Mouse (Mus musculus) layer of hippocampus, adult 2 months (tissue): ENCODE measurements around the gene Fbxo4. TPM values are rescaled to one million over a fixed set of nuclear protein-coding genes. Genes with fewer than 3 reads are reported as not detected.

ENCODE experiments used
- DNase-seq, 2 experiments: peaks; one replicate each; pipeline ENCODE4 v3.0.0; 2022; ENCODE audit warnings: low spot score in 2 of 2
- H3K27ac ChIP-seq: fragments of 200-600 bp; 2 replicates; pipeline ENCODE4 v1.8.1; 2022
- H3K4me3 ChIP-seq: fragments of 200-600 bp; 2 replicates; pipeline ENCODE4 v1.8.1; 2022; ENCODE audit warnings: mild to moderate bottlenecking
- CTCF ChIP-seq: fragments of 200-600 bp; conservative IDR thresholded peaks from 2 replicates; pipeline ENCODE4 v1.8.1; 2022; ENCODE audit warnings: antibody characterized with exemption, mild to moderate bottlenecking, moderate library complexity
- long read RNA-seq, 2 experiments: library from polyadenylated mRNA; stranded (forward); transcript quantifications; one replicate each; pipeline ENCODE4 v2.0.0; 2021; ENCODE audit warnings: borderline mapping rate in 2 of 2
- total RNA-seq, 2 experiments: library from RNA; stranded (reverse); gene quantifications; 2 replicates each; pipeline ENCODE4 v1.2.3; 2021

Gene Fbxo4
- 1 to 10 TPM; 9.0 to 9.6 TPM for total RNA-seq
- long read RNA-seq, experiment 1, partial matches to known transcripts, result 0 of 10 reads
- long read RNA-seq, experiment 1, other reads (novel, unspliced or antisense), result 6 of 10 reads
- long read RNA-seq, experiment 2, transcript Fbxo4-201 (7 exons, 1,565 nt), result major isoform, 7 of 27 reads
- long read RNA-seq, experiment 2, partial matches to known transcripts, result 10 of 27 reads
- long read RNA-seq, experiment 2, other reads (novel, unspliced or antisense), result 10 of 27 reads

DNA sequence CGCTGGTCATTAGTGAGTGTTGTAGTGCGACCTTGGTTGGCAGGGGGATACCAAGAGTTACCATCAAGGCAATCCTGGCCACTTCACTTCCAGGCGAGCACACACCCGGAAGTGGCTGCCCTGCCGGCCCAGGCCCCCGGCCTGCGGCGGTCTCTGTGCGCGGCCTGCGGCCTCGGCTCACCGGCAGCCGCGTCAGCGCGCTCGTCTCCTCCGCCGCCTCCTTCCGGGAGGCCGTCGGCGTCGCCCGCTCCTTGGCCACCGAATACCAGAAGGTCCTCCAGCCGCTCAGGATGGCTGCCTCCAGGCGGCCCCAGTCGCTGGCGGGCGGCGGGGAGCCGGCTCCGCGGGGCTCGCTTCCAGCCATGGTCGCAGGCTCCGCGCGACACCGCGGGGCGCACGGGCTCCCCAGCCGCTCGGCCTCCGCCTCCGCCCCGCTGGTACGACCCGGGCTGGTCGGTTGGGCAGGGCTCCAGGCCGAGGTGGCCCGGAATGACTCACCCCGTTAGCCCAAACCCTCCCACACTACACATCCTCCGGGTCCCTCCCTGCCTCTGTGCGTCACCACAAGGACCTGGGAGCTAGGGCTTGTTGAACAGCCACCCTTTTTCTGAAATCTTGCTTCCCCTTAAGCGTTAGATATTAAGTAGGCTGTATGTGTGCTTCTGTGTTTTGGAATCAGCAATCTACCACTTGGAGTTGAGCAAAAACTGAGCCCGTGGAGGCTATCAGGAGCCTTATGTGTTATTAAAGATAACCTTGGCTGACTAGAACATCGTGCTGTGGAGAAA is at the start of gene Fbxo4:
Gene Fbxo4 (minus strand): TSS at position 513 of the 788 bp plus-strand sequence.
- TF ChIP-seq CTCF, result no peak
- peak; percentile 65 to 71 for DNase-seq
- peak within 1 kb of the TSS; percentile 69 for H3K4me3 ChIP-seq
- peak within 1 kb of the TSS; percentile 100 for H3K27ac ChIP-seq

GRCm38 (mm10) chr15:4028960-4029359 is 49.6 kb upstream of the Fbxo4 start:
- no peak for DNase-seq
- Histone ChIP-seq H3K4me3 (no peak overlapping the region), H3K27ac (no peak overlapping the region)
- no peak for TF ChIP-seq CTCF

DNA sequence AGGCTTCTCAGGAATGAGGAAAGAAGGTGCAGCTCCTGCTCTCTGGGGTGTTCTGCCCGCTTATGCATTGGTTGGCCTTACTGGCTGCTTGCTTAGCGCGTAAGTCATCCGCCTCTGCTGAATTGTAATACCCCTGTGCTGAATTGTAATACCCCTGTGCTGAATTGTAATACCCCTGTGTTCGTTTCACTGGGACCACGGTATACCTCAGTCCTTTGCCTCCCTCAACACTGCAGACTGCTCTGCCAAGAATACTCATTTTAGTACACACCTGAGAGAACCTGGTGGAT is 49.0 kb upstream of the Fbxo4 start:
- DNase-seq, result no peak
- TF ChIP-seq CTCF, result no peak
- Histone ChIP-seq H3K27ac (peak overlapping the region; percentile 99), H3K4me3 (peak overlapping the region; percentile 91)

DNA sequence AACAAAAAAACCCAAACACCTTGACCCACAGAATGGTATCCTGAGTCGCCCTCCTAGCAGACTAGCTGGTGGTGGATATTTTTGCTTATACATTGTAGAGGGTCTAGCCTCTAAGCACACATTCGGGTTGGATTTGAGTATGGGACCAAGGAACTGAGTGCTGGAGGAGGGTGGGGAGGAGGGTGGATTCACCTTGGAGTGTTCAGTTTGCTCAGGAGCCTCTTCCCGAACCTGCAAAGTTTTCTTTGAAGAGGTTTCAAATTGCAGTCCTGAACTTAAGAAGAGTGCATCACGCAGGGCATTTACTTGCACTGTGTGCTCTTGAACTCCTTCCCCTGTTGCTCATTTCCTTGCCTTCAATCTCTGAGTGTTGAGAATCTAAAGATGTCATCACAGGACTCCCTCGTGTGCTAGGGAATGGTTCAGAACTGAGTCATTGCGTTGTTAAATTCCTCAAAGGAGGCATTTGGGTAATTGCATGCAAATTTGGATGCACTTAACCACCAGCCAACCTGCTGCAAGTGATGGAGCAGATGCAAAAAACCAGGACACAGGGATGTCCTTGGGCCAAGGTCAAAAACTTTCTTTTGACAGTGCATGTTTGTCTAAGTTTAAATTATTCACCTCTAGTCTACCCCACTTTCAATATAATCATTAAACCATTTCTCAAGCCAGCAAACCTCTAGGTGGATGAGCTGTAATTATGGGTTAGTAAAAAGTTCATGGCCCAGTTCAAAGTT is 48.5 kb upstream of the Fbxo4 start:
- TF ChIP-seq CTCF, result no peak
- Histone ChIP-seq H3K27ac (peak overlapping the region; percentile 99), H3K4me3 (peak overlapping the region; percentile 91)
- DNase-seq, result no peak

DNA sequence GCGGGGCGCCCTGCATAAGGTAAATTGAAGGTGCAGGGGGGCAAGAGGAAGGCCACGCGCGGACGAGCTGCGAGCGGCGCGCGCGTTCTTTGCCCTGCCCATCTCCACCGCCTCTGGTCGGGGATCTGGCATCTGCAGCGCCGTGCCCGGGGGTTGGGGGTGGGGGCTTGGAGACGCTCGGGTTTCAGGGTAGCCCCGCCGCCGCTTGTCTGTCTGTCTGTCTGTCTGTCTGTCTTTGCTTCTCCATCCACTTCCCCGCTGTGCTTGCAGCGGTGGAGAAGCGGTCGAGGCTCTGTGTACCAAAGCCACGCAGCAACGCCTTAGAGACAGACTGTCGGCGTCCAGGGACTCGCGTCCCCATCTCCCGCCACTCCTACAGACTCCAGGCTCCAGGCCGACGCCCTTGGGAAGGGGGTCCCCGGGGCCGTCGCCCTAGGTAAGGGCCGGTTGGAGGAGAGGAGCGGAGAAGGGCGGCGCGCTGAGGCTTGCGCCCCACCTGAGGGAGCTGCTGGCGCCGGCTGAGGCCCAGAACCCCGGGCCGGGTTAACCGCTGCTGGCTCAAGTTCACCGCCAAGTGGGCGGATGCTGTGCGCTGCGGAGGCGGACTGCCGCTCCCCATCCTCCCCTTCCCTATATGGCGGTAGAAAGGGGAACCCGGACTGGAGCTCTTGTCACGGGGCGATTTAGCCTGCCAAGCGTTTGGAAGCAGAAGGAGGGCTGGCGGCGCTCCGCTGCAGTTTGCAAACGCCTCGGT is 47.6 kb upstream of the Fbxo4 start:
- peak overlapping the region; percentile 99 for H3K27ac ChIP-seq
- peak; percentile 79 to 85 for DNase-seq
- peak overlapping the region; percentile 91 for H3K4me3 ChIP-seq
- TF ChIP-seq CTCF, result 0 out of 2 replicates have a peak, but pooled peaks have one; percentile 21

- peak; percentile 89 to 93 for DNase-seq
- H3K27ac ChIP-seq, result peak within 1 kb of the TSS; percentile 99
- peak within 1 kb of the TSS; percentile 91 for H3K4me3 ChIP-seq
- peak; percentile 83 for TF ChIP-seq CTCF
Measured at GRCm38 (mm10) chr15:4026231-4026773, 46.9 kb upstream of the Fbxo4 start, which contains the start of gene Oxct1. TSS of gene Oxct1 (plus strand) at chr15:4026383.

- DNase-seq, result no peak
- Histone ChIP-seq H3K27ac (peak overlapping the region; percentile 99), H3K4me3 (peak overlapping the region; percentile 91)
- no peak for TF ChIP-seq CTCF
Measured at GRCm38 (mm10) chr15:4025508-4025904, 46.1 kb upstream of the Fbxo4 start.

GRCm38 (mm10) chr15:4024726-4025507 is 45.5 kb upstream of the Fbxo4 start:
- no peak for DNase-seq
- Histone ChIP-seq H3K4me3 (no peak overlapping the region), H3K27ac (peak overlapping the region; percentile 99; the same call in 1 of the 2 replicates)
- TF ChIP-seq CTCF, result no peak

DNA sequence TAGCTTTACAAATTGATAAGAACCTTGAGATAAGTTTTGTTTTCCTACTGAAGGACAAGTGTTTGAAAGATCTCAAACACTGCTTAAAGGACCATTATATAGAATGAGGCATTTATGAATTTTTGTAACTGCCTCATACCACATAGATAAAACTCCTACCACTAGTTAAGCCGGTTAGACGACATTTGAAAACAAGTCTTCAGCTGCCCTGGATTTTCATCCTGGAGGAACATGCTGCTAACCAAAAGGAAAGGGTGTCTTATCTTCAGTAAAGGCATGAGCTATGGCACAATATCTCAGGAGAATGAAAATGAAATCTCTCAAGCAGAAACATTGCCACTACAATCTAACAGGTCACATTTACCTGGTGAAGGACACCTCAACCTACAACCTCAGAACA is 44.4 kb upstream of the Fbxo4 start:
- Histone ChIP-seq H3K27ac (no peak overlapping the region), H3K4me3 (no peak overlapping the region)
- no peak for DNase-seq
- TF ChIP-seq CTCF, result no peak

- no peak overlapping the region for H3K4me3 ChIP-seq
- no peak for DNase-seq
- H3K27ac ChIP-seq, result no peak overlapping the region
- TF ChIP-seq CTCF, result no peak
Measured at GRCm38 (mm10) chr15:4020711-4021110, 41.3 kb upstream of the Fbxo4 start.

GRCm38 (mm10) chr15:4013873-4014272 is 34.5 kb upstream of the Fbxo4 start:
- TF ChIP-seq CTCF, result no peak
- Histone ChIP-seq H3K4me3 (no peak overlapping the region), H3K27ac (no peak overlapping the region)
- DNase-seq, result no peak

DNA sequence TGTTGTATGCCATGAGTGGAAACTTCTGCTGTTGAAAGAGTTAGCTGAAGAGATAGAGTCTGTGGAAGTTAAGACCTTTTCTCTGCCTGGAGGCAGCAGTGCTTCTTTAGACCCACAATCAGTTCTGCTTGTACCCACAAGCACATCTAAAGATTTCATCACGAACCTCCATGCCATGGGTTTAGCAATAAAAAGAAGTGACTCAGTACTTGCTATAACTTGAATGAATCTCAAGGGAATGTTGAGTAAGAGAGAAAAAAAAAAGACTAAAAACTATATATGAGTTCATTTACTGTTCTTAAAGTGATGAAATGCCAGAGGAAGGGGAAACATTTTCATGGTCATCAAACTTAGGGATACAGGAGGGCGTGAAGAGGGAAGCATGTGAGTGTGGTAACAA is 21.2 kb upstream of the Fbxo4 start:
- no peak overlapping the region for H3K4me3 ChIP-seq
- H3K27ac ChIP-seq, result no peak overlapping the region
- DNase-seq, result no peak
- no peak for TF ChIP-seq CTCF
